Mouse (Mus musculus) granulocyte monocyte progenitor cell, adult 5-6 weeks (primary cell): Measurements from ENCODE around the gene Twnk. TPM values are rescaled to one million over a fixed set of nuclear protein-coding genes. Genes with fewer than 3 reads are reported as not detected.
A peak's percentile ranks its signal among the peaks of the same experiment; 100 is the strongest.

Source experiments
- ATAC-seq: replicated peaks from 2 replicates; pipeline ENCODE4 v1.8.0; 2016; ENCODE audit warnings: mild to moderate bottlenecking, moderate TSS enrichment, inconsistent platforms; ENCODE audit not compliant: poor library complexity, severe bottlenecking
- total RNA-seq, 2 experiments: library from RNA; stranded (forward) in 1 of 2; stranded (reverse) in 1 of 2; fragments of 200-712, 200-1000 nt in 1 of 2; fragments of >200 nt in 1 of 2; fragmentation: Nextera tagmentation in 1 of 2; gene quantifications; 2 replicates each; pipeline ENCODE4 v1.2.3; 2014 to 2017

Gene Twnk
- total RNA-seq (2014; fragmentation: Nextera tagmentation), result 27.9 and 30.2 TPM in 2 replicates
- 20.1 and 23.0 TPM in 2 replicates for total RNA-seq (2017)

DNA sequence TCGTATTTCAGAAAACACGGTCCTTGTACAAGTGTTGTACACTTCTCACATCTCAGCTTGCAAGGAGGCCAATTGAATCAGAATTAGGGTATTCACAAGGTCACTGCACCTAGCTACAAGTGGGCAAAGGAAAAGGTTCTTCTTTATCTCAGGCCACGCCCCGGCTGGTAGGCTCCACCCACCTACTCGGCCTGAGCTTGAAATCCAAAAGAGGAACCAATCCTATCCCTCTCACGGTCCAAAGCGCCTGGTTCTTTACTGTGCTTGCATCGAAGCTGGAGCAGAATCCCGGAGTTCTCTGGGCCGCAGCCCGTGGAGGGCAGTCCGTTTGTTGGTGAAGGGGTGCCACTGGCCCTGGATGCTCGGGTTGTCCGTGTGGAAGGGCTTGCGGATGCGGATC lies at the start of gene Twnk:
Gene Twnk, plus strand, starts transcription at position 220 of the 400 bp plus-strand sequence.
- peak; percentile 69 for ATAC-seq

DNA sequence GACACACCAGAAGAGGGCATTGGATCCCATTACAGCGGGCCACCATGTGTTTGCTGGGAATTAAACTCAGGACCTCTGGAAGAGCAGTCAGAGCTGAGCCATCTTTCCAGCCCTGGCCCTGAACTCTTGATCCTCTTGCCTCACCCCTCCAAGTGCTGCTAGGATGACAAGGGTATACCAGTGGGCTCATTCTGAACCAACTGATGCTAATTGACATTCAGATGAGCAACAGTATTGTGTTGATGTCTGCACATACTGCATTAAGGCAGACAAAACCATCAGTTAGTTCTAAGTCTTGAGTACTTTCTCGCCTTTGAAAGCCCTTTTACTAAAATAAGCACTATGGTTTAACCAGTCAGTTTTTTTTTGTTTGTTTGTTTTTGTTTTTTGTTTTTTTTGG lies 45.8 kb upstream of the Twnk start:
- ATAC-seq, result no peak

DNA sequence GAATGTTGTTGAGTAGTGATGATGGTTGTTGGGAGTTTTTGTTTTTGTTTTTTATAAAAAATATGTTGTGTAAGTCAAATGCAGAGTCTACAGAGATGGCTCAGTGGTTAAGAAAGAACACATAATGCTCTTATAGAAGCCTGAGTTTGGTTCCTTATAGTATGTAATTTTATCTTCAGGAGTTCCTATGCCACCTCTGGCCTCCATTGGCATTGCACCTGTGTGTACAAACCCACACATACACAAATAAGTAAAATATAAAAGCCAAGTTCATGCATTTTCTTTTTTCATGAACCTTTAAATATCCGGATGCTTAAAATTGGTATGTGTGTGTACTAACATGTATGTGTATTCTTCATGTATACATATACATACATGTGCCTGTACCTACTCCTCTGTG lies 39.5 kb upstream of the Twnk start:
- ATAC-seq, result no peak

GRCm38 (mm10) chr19:44968329-44968728 lies 37.1 kb upstream of the Twnk start:
- ATAC-seq, result no peak

- ATAC-seq, result no peak
Observed at GRCm38 (mm10) chr19:44976636-44977035, 28.8 kb upstream of the Twnk start.

GRCm38 (mm10) chr19:44977148-44977547 lies 28.3 kb upstream of the Twnk start:
- no peak for ATAC-seq

- ATAC-seq, result no peak
Observed at GRCm38 (mm10) chr19:44980787-44981186, 24.7 kb upstream of the Twnk start.

GRCm38 (mm10) chr19:44982477-44983115 lies 22.9 kb upstream of the Twnk start:
- ATAC-seq, result no peak

- ATAC-seq, result no peak
Observed at GRCm38 (mm10) chr19:44983366-44983765, 22.1 kb upstream of the Twnk start.

DNA sequence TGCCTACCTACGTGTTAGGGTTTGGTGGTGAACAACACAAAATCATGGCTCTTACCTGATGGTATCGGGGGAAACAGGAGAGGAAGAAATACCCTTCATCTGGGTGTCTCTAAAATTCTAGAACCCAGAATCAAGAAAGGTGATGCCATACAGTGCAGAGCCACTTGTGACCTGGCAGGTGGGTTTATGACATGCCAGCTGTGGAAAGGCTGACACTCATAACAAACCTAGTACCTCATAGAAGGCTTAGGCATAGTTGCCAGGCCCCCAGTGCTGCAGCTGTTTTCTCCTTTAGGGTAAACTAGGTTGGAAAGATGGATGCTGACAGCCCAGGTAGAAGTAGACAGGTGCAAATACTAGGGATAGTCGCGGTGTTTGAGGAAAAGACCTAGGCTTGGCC lies 21.0 kb upstream of the Twnk start:
- no peak for ATAC-seq

- ATAC-seq, result no peak
Observed at GRCm38 (mm10) chr19:44985159-44985988, 20.1 kb upstream of the Twnk start.

- no peak for ATAC-seq
Observed at GRCm38 (mm10) chr19:44987004-44987403, 18.5 kb upstream of the Twnk start.

- ATAC-seq, result no peak
Observed at GRCm38 (mm10) chr19:44987851-44988250, 17.6 kb upstream of the Twnk start.

DNA sequence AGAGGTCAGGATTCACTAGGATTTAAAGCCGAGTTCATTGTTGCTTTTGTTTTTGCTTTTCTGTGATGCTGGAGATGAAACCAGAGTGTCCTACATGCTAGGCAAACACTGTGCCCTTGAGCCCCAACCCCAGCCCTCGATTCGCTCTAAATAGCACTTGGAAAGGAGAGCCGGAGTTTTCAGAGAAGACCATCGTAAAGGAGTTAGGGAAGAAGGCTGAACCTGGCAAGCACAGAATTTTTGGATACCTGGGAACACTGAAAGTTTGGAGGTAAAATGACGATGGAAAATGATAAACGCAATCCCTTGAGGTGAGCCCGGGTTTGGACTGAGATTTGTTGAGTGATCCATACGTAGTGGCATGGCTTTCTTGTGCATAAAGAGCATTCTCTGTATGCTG lies 17.1 kb upstream of the Twnk start:
- ATAC-seq, result no peak

DNA sequence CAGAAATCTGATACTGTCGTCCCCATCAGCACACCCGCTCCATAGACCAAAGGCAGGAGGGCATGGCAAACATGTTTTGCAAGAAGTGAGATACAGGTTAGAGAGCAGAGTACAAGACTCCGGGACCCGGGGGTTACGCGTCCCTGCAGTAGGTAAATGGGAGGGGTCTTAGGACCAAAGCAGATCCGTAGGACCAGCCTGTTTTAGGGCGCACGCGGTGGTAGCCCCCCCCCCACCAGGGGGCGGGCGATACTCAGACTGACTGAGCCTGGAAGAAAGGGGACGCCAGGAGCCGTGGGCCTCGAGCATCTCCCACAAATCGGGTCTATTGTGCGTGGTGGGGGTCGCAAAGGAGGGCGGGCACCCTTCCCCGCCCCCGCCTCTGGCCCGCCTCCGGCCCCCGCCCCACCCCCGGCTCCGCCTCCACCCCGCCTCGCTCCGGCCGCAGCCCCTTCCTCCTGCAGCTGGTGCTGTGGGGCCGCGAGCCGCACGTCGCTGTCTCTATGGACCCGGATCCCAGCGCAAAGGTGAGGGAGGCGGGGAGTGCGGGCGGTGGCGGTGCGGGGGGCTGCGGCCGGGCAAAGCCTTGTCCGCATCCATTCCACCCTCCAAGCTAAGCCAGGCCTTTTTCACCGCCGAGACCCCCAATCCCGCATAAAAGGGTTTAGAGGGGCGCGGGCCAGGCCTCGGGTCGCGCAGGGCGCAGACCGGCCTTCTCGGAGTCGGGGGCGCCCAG lies 16.5 kb upstream of the Twnk start, which contains the start of gene Sema4g:
Gene Sema4g, plus strand, starts transcription at position 271 of the 736 bp plus-strand sequence.
- peak; percentile 50; the same call in 1 of the 2 replicates for ATAC-seq

DNA sequence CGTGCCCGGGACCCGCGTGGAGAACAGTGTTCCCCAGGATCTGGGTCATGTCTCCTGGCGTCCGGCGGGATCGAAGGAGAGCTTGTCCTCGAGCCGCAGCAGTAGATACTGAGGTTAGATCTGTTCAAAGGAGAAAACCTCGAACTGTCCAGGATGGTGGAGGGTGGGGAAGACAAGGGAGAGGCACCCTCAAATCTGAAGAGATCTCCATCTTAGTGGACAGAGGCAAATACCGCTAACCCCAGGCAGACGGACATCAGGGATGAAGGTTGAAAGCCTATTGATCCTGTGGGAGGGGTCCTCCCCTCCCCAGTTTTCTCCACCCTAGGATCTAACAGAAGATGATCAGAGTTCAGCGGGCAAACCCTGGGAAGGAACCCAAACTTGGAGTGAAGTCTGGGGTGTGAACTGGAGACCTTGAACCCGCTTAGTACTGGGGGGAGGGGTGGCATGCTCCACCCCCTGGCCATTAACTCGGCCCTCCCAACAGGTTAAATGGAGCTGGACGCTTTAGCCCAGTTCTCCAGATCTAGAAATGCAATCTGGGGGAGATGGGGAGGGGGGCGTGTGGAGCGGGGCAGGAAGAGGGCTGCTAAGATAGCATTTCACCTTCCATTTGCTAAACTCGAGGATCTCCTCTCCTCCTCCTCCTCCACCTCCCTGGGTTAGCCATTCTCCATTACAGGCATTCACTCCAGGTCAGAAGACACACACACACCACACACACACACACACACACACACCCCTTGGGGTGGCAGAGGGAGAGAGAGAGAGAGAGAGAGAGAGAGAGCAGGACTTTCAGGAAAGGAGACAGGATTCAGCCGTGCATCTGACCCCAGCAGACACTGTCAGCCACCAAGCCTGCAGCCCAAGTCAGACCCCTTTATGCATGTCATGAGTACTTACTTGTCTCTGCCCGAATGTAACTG lies 15.6 kb upstream of the Twnk start:
- no peak for ATAC-seq

DNA sequence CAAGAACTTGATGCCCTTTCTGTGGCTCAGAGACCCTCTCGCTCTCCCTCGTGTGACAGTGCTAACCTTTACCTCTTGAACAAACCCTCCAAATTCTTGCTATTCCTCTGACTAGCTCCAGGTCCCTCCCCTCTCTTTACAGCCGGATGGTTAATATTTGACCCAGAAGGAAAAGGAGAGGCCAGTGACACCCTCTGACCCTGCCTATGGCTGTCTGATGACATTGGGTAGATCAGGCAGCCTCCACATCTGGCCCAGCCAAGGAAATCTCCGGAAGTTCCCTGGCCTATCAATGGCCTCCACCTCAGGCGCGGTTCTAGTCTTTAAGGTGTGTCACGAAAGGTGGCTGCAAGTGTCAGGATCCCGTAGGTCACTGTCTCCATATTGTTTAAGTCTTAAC lies 14.4 kb upstream of the Twnk start:
- ATAC-seq, result no peak

DNA sequence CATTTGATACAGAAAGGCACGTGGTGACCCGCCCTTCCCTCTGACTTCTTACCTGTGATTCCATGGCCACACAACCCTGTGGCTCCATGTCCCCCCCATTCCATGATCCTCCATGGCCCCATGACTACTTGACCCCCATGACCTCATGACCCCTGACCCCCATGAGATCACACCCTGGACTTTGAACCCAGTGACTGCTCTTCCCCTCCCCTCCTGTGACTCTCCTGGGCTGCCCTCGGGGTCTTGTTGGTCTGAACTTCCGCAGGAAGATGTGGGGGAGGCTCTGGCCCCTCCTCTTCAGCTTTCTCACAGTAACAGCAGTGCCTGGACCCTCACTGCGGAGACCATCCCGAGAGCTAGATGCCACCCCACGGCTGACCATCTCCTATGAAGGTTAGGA lies 13.2 kb upstream of the Twnk start:
- ATAC-seq, result no peak

GRCm38 (mm10) chr19:44992712-44993111 lies 12.8 kb upstream of the Twnk start:
- no peak for ATAC-seq

DNA sequence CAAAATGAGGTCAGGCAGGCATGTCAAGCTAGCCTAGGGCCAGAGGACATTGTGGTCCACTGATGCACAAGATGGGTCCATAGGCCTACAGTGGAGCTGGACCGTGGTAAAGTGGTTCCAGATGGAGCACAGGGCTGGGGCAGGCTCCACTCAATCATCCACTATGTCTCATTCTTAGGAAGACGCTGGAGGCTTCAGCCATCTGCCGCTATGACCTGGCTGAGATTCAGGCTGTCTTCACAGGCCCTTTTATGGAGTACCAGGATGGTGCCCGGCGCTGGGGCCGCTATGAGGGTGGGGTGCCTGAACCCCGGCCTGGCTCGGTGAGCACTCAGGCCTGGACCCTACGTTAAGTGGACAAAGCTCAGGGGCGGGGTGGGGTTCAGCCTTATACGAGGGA lies 7.7 kb upstream of the Twnk start:
- no peak for ATAC-seq
